Mouse (Mus musculus) cortical plate, adult 2 months (tissue): ENCODE measurements around the gene Dscaml1.

Source experiments
- CTCF ChIP-seq: fragments of 200-500 bp; IDR thresholded peaks from 2 replicates; pipeline ENCODE4 v1.5.1; 2011; ENCODE audit warnings: mild to moderate bottlenecking, control low read depth, low read length; ENCODE audit not compliant: insufficient read depth; ENCODE audit errors: extremely low read depth
- POLR2A ChIP-seq: fragments of 200-500 bp; IDR thresholded peaks from 2 replicates; pipeline ENCODE4 v1.6.1; 2011; ENCODE audit warnings: mild to moderate bottlenecking, low read length, control low read depth; ENCODE audit not compliant: insufficient read depth; ENCODE audit errors: extremely low read depth

DNA sequence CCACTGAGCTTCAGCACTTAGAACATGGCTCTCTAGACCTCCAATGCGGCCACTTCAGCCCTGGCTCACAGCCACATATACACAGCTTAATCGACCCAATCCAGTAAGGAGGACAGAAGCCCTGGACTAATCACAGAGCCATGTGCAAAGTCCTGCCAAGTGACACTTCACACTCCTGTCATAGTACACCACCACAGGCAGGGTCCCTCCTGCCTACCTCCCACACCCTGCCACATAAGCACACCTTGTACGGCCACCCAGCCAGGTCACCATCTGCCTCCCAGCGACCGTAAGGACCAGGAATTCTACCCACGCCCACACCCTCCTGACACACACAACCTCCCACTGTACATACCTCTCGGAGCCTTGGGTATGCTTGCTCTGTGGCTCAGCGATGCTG lies 360.6 kb downstream of the Dscaml1 start:
- no peak for TF ChIP-seq POLR2A
- no peak for TF ChIP-seq CTCF
